Mouse (Mus musculus) ovary, adult 18-20 months (tissue): ENCODE results near the gene Gm37240.
"Not testable (repeated sequence)": the region's sequence is repeated elsewhere in the genome, so short reads cannot be mapped to it uniquely, and the experiment has no call there.

Experiments used
- DNase-seq: peaks from one replicate; pipeline ENCODE4 v3.0.0; 2022; ENCODE audit warnings: low spot score, mixed read lengths

Gm37240 gene

DNA sequence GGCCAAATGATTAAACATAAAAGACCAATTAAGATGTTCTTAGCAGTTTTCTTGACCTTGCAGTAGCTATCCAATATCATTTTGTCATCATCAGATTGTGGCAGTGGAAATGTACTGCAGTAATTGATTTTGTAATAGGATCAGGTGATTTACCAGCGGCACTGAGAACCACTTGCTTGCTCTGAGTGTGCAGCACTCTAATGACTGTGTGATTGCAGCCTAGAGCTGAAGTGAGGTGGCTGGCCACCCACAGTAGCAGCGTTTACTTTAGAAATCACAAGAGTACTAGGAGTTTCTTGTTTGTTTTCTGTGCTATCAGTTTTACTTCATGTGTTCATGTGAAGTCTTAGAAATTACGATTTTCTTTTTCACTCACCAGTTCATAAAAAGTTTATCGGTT lies 1011.1 kb downstream of the Gm37240 start:
- DNase-seq, result no peak

DNA sequence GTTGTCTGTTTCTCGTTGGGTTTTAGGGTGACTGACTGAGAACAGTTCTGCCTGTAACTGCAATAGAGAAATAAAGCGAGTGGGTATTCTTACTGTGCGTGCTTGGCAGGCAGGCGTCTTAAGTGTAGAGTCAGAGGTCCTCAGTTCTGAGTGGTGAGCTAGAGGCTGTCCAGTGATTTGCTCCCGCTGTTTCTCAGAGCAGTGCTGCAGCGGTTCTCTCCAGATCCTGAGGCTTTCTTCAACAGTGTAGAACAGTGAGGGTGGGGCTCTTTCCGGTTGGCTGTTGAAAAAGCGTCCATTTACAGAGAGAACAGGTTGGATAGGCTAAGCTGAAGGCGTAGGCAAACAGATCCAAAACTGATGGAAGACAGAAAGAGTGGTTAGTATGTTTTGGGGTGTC lies 1012.0 kb downstream of the Gm37240 start:
- no peak for DNase-seq

DNA sequence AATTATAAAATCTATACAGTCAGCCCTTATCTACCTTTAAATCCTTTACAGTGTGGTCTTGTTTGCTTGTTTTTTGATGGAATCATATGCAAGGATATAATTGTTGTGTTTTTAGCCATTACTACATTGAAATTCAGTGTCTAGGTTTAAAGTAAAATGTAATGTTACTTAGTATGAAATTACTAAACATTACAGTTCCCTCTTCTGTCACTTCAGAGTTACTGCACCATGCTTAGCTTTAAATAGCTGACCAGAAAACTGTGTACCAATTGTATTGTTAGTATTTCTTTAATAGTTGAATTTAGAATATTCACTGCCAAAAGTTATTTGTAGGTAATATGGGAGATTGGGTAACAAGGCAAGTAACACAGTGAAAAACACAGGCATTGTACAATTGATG lies 1017.2 kb downstream of the Gm37240 start:
- DNase-seq, result no peak

DNA sequence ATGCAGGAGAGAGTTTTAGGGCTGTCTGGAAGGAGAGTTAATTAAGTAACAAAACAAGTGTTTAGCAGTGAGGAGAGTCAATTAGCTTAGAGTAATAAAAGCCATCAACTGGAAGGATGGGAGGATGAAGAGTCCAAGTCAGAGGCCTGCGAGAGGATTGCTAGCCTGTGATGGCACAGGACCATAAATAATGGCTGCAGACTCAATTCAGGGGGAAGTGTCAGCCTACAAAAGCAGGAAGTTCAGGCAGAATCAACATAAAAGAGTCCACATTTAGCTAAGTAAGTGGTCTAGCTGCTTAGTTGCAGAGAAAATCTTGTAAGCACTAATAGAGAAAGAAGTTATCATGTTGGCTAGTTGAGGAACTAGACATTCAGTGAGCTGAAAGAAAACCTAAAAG lies 1019.3 kb downstream of the Gm37240 start:
- DNase-seq, result no peak

DNA sequence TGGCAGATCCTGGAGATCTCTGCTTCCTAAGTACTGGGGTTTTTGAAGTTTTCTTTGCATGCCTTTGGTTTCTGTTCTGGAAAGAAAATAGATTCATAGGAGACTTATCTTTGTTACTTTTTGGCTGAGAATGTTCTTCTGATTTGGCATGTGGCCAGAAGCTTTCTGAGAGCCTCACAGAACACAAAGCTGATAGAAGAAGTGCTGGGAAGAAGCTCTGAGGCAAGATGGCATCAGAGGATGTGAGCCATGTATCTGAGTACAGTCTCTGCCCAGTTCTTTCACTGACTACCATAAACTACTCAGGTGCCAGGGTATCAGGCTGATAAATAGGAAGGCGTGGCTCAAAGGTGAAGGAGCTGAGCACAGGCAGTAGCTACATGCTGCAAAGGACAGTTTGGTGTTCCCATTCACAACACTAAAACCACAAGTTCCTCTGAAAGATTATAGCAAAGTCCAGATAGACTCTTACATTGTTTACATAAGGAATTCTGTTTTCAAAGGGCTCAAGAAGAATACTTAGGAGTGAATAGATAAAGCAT lies 1019.8 kb downstream of the Gm37240 start:
- DNase-seq, result no peak

DNA sequence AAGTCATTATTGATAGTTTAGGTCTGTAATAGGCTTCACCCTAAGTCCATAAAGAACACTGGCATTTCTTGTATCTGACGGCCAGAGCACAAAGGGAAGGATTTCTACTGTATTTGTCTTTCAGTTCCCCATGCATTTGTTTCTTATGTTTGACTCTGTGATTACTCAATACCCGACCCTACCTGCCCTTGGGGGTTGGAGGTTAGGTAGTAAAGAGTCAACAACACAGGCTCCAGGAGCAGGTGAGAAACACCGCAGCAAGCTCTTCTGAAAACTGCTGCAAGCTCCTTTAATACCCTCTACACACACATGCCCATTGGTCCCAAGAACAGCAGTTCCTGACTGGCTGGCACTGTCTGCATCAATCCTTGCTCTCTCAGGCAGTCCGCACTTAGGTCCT lies 1020.5 kb downstream of the Gm37240 start:
- DNase-seq, result no peak

DNA sequence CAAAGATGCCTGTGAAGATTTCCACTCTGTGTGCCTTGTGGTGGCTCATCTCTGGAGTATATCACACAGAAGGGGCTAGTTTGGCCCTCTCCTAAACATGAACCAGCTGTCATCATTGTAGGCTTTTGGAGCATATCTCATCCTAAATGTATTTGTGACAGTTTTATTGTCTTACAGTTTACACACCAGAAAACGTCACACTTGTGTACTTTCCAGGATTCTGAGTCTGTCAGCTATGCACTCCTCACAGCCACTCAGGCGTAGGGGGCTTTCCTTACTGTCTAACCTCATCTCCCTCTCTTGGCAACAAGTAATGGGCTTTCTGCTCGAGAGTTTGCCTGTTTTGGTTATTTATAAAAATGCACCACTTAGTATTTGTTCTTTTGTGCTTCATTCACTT lies 1021.6 kb downstream of the Gm37240 start:
- no peak for DNase-seq

DNA sequence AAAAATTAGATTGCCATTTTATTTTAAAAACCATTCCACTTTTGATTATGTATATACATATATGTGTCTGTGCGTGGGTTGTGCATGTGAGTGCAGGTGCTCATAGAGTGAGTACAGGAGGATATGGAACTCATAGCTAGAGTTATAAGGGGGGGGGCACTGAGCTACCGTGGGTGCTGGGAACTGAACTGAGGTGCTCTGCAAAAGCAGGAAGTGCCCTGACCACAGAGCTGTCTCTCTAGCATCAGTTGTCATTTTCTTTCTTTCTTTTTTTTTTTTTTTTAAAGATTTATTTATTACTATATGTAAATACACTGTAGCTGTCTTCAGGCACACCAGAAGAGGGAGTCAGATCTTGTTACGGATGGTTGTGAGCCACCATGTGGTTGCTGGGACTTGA lies 1025.5 kb downstream of the Gm37240 start:
- not testable (repeated sequence) for DNase-seq

DNA sequence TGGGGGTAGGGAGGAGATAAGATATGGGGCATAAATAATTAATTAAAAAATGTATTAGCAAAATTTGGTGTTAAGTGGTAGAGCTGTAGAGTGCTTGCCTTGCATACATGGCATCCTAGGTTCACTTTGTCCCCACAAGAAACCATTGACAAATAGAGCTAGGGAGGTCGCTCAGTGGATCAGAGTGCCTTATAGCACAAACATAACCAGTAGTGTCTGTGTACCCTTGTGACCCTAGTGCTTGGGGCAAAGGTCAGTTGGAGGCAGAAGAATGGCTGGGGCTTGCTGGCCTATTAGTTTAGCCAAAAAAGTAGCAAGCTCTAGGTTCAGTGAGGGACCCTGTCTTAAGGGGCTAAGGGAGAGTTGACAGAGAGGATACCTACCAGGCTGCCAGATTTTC lies 1026.6 kb downstream of the Gm37240 start:
- no peak for DNase-seq

DNA sequence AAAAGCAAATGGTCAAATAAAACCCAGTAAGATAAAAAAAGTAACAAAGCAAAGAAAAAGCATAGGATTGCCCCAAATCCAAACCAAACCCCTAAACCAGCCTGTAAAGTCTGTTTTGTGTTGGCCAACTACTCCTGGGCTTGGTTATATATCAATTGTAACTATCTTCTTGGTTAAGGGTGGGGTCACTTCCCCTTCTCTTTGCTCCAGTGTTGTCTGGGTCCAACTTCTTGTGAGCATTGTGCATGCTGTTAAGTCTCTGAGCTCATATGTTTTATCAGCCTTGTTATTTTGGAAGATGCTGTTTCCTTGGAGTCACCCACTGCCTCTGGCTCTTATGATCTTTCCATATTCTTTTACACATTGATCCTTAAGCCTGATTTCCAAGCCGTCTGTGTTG lies 1032.9 kb downstream of the Gm37240 start:
- DNase-seq, result no peak

DNA sequence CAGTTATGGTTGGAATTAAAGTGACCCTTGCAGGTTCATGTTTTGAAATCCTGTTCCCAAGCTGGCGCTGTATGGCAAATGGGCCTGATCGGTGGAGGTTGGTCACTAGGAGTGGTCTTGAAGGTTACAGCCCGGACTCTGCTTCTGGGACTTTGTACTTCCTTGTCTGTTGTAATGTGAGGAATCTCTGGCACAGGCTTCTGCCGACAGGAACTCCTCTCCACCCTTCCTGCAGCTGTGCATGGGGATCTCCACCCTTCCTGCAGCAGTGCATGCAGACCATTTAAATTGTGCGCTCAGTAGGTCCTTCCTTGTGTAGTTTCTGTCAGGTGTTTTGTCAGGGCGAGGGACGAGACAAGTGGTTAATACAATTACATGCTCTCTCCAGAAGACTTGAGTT lies 1034.4 kb downstream of the Gm37240 start:
- DNase-seq, result no peak

DNA sequence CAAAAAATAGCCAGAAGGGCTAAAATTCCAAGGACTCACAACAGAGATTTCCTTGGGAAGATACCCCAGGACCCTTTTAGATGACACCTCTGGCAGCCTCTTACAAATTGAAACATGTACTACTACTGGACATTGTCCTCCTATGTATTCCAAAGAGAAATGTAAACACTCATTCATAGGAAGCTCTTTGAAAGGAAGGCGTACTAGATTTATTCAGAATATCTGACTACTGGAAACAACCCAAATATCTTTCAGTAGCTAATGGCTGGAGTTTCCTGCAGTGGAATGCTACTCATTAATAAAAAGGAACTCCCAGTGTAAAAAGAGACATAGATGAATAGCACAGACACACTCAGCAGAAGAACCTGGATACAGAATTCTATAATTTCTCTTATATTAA lies 1035.5 kb downstream of the Gm37240 start:
- DNase-seq, result no peak

DNA sequence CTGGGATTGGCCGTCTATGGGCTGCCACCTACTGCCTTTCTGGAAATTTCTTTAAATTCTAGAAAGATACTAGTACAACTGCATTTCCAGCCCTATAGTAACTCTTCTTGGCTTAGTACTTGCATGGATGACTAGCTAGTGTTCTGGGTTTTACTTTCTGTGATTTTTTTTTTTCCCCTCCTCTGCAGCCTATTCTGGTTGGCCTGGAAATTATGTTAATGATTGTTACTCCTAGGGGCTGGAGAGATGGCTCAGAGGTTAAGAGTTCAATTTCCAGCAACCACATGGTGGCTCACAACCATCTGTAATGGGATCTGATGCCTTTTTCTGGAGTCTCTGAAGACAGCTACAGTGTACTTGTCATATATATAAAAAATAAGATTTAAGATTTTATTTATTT lies 1036.9 kb downstream of the Gm37240 start:
- no peak for DNase-seq

DNA sequence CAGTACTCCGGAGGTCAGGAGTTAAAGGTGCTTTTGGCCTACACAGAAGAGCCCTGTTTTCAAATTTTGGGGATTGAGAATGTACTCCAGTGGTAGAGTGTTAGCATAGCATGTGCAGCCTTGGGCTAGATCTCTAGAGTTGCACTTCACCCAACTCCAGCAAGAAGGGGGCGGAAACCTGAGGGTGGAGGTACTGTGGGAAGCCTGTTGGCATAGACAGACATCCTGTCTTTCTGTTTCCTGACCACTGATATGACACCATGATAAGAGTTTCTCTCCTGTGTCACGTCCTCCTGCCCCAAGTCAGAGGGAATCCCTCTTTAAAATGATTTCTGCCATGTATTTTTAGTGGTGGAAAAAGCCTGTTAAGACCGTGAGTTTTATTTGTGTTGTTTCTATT lies 1038.5 kb downstream of the Gm37240 start:
- no peak for DNase-seq

DNA sequence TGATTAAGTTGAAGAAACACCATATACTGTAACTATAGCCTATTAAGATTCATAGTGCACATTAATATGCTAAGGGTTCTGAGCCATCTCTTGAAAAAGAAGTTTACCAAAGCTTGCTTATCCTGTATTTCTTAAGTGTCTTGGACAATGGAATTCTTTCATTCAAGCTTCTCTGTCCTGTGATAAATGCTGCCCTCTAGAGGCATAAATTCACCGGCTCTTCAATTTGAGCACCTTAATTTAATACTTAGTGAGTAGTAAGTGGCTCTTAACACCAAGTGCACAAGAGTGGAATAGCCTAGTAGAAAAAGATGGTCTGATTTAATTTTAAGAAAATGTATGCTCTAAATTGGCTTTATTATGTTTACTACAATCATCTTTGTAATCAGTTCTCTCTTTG lies 1043.7 kb downstream of the Gm37240 start:
- DNase-seq, result no peak

DNA sequence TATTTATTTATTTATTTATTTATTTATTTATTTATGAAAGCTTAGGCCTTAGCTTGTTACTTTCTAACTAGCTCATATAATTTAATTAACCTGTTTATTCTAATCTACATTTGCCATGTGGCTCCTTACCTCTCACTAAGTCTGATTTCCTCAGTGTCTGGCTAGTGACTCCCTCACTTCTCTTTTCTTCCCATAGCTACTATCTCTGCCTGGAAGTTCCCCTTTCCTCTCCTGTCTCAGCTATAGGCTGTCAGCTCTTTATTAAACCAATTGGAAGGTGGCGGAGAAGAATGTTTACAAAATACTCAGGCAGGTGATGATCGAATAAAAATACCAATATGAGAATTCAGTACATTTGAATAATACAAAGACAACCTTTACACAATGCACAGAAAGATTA lies 1044.5 kb downstream of the Gm37240 start:
- DNase-seq, result no peak

DNA sequence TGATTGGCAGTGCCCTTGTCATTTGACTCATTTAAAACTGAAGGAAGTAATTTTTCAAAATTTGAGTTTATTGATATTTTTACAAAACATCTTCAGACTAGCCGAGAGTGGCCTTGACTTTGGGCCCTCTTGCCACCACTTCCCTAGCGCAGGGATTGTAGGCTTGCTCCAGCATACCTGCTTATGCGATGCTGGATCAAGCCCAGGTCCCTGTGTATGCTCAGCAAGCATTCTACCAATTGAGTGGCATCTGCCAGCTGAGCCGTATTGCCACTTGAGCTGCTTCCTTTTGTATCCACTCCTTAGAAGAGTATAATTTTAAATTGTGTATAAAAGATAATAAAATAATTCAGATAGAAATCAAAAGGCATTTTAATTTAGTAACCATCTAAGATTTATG lies 1046.0 kb downstream of the Gm37240 start:
- no peak for DNase-seq

DNA sequence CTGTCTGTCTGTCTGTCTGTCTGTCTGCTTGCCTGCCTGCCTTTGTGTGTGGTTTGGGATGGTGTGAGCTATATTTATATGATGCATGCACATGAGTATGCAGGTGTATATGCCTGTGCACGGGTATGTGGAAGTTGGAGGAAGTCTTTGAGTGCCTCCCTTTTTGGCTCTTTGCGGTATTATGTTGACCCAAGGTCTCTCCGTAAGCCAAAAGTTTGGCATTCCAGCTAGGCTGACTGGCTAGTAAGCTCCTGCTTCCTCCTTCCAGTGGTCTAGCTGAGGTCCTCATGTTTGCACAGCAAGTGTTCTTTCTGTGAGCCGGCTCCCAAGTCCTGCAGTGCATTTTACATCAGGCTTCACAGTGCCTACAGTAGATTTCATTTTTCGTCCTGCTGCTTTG lies 1047.8 kb downstream of the Gm37240 start:
- DNase-seq, result no peak

DNA sequence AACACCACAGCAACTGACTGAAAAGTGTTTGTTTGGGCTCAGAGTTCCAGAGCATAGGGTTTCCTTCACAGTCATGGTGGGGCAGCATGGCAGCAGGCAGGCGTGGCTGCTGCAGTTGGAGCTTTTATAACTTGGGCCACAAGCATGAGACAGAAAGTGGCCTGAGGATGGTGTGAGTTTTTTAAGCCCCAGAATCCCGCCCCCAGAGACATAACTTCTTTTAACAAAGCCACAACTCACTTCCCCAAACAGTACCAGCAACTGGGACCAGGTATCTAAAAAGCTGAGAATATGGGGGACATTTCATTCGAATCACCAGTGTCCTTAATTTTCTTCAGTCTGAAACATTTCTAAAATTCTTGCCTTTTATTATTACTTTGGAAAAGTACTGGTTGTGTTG lies 1049.3 kb downstream of the Gm37240 start:
- no peak for DNase-seq

DNA sequence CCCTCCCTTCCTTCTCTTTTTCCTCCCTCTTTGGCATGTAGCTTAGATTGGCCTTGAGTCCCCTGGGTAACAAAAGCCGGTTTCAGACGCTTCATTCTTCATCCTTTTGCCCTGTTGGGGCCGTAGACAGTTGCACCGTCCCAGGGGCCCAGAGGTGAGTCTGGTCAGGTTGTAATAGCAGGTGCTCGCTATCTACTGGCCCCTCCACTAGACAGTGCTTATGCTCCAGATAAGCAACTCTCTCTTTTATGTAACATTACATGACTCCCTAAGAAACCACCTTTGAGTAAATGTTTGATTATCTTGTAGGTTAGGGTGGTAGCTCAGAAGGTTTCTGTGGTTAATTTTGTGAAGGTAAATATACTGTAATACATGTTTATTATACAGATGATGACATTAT lies 1051.3 kb downstream of the Gm37240 start:
- DNase-seq, result no peak

DNA sequence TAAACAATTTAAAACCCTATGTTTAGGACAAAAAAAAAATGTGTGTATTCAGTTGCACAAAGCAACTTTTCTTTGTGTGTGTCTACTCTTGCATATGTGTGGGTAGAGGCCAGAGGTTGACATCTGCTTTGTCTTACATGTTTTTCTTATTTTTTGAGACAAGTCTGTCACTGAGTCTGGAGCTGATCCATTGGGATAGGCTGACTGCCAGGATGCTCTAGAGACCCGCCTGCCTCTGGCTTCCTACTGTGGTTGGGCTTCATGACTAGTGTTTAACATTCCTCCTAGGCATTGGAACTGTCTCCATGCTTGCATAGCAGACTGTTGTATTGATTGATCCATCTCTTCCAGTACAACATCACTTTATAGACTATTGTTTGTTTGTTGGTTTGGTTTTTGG lies 1058.0 kb downstream of the Gm37240 start:
- DNase-seq, result no peak

DNA sequence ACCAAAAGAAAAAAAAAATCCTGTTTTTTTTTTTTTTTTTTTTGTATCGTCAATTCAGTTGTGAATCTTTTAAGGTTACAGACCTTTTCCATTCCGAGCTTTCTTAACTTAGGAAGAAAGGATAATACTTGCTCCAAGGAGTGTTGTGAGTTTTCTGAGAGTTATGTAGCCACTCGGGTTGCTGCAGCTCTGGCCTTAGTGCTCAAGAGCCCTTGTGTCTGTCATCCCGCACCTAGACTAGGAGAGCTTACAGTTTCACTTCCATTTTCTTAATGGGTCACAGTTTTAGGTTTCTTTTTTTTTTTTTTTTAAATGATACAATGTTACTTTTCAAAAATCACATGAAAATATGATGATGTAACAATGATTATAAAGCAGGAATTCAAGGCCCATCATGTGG lies 1059.7 kb downstream of the Gm37240 start:
- DNase-seq, result no peak

DNA sequence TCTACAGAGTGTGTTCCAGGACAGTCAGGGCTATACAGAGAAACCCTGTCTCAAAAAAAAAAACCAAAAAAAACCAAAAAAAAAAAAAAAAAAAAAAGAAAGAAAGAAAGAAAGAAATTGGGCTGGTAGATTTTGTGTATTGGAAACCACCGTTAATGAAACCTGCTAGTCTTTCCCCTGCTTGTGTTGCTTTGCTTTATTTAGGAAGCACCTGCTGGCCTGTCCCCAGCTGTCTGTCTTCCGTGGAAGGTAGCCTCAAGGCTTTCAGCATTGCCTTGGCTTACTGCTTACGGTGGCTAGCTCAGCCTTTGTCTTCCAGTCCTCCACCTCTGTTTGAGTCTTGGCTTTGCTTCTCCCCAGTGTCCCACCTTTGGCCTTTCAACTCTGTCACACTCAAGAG lies 1060.4 kb downstream of the Gm37240 start:
- DNase-seq, result no peak

DNA sequence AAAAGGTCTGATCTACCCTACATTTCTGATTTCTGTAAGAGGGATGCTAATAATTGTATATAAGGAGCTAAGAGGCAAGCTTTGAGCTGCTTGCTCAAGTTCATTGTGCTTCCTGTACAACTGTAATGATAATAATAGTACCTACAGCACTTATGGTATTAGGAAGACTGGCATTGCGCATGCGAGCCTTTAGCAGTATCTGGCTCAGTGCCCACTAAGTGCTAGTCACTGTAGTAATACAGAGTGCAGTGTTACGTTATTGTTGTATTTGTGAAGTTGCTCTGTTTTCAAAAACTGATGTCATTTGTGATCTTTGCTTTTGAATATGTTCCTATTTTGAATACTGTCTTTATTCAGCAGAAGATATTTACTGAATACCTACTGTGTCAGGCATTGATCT lies 1060.9 kb downstream of the Gm37240 start:
- no peak for DNase-seq

DNA sequence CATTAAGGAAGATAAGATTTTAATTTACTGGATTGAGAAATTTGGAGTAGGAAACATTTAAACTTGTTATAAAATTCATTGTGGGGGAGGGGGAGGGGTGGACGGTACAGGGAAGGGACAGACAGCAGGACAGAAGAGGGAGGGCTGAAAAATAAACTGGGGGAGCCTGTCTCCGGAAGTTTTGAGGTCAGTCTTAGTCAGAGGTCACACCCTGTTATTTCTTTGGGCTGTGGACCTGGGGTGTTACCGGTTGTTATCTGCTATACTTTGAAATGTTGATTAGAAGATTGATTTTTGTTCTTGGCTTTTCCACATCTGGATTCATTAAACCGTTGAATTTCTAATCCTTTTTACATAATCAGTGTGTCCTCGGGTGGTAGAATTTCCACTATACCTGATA lies 1061.3 kb downstream of the Gm37240 start:
- no peak for DNase-seq
